Mouse (Mus musculus) CH12.LX (cell line): ENCODE data around the gene Spn.

ENCODE experiments used
- CTCF ChIP-seq, 2 experiments: IDR thresholded peaks in 1 of 2; conservative IDR thresholded peaks in 1 of 2; 2 replicates each; pipeline ENCODE4 v1.5.1; 2011 to 2012; ENCODE audit warnings: low read depth in 2 of 2, low read length in 2 of 2, improper control_type of control experiment in 1 of 2, inconsistent platforms in 1 of 2, mild to moderate bottlenecking in 1 of 2, moderate library complexity in 1 of 2
- GABPA ChIP-seq: IDR thresholded peaks from 2 replicates; pipeline ENCODE4 v1.6.1; 2012; ENCODE audit warnings: low read depth, low read length, improper control_type of control experiment, inconsistent platforms; ENCODE audit not compliant: insufficient replicate concordance
- RAD21 ChIP-seq: IDR thresholded peaks from 2 replicates; pipeline ENCODE4 v1.6.1; 2011; ENCODE audit warnings: low read depth, mild to moderate bottlenecking, low read length, improper control_type of control experiment, moderate library complexity

- TF ChIP-seq RAD21 = no peak
- TF ChIP-seq CTCF (conservative IDR thresholded peaks at IDR 0.05 in 1 of 2, IDR thresholded peaks at IDR 0.05 in 1 of 2; ENCODE audit: low read depth in 2 of 2, low read length in 2 of 2) = no peak
- TF ChIP-seq GABPA = no peak
Observed at GRCm38 (mm10) chr7:127098950-127099349, 38.7 kb downstream of the Spn start.
